In genomic region chr9:35541488-35541887, GRCm38 (mm10) we compare ENCODE assay signal across 8 mouse cellular contexts. TPM values are rescaled to one million over a fixed set of nuclear protein-coding genes. Genes with fewer than 3 reads are reported as not detected.
A peak's percentile ranks its signal among the peaks of the same experiment; 100 is the strongest.
DNase-seq lines count a peak whose midpoint lies in the region; ATAC-seq and TF ChIP-seq lines count a peak whose summit lies in the region.

No protein-coding gene starts in this region.

- H3K27ac ChIP-seq in forebrain, embryonic 13.5 days = no peak overlapping the region
- H3K27ac ChIP-seq in hindbrain, embryonic 13.5 days = no peak overlapping the region
- H3K27ac ChIP-seq in lung, embryonic 16.5 days (ENCODE audit: low read length) = no peak overlapping the region

- 6% methylated on average over 6 of the region's 6 CpGs for WGBS in forebrain, embryonic 13.5 days
- WGBS in hindbrain, embryonic 13.5 days = 9% methylated on average over 6 of the region's 6 CpGs
- 6% methylated on average over 6 of the region's 6 CpGs for WGBS in lung, embryonic 16.5 days

- H3K9me3 ChIP-seq in G1E (replicated peaks) = no peaks in the 10 kb centered on the region
- no peaks in the 10 kb centered on the region for H3K9me3 ChIP-seq in forebrain, embryonic 13.5 days (replicated peaks)
- H3K9me3 ChIP-seq in hindbrain, embryonic 13.5 days = no peaks in the 10 kb centered on the region
- no peaks in the 10 kb centered on the region for H3K9me3 ChIP-seq in lung, embryonic 16.5 days (ENCODE audit: control insufficient read depth, low read length)

- no peak overlapping the region for H3K4me2 ChIP-seq in forebrain, embryonic 13.5 days
- no peak overlapping the region for H3K4me2 ChIP-seq in hindbrain, embryonic 13.5 days
- no peak overlapping the region for H3K4me2 ChIP-seq in lung, embryonic 16.5 days (ENCODE audit: low read depth, low read length)

- H3K9ac ChIP-seq in forebrain, embryonic 13.5 days = no peak overlapping the region
- no peak overlapping the region for H3K9ac ChIP-seq in hindbrain, embryonic 13.5 days
- no peak overlapping the region for H3K9ac ChIP-seq in lung, embryonic 16.5 days (ENCODE audit: low read length)

- peaks cover 3% of the 10 kb centered on the region; the same call in 1 of the 2 replicates for H3K4me1 ChIP-seq in G1E (ENCODE audit: insufficient read depth, low read depth, low read length)
- no peaks in the 10 kb centered on the region; the same call in 1 of the 2 replicates for H3K4me1 ChIP-seq in forebrain, embryonic 13.5 days
- no peaks in the 10 kb centered on the region for H3K4me1 ChIP-seq in hindbrain, embryonic 13.5 days (replicated peaks)
- H3K4me1 ChIP-seq in lung, embryonic 16.5 days (replicated peaks; ENCODE audit: control insufficient read depth, insufficient read depth, low read length) = no peaks in the 10 kb centered on the region

- peak; percentile 28 for DNase-seq in G1E (ENCODE audit: low spot score)
- DNase-seq in c-Kit-positive CD71-positive TER-119-positive erythroid progenitor cells, embryonic 14.5 days (ENCODE audit: low spot score) = peak; percentile 61
- DNase-seq in layer of hippocampus, adult 9-11 months = peak; percentile 45
- peak; percentile 61 for DNase-seq in retina, adult 2 months (ENCODE audit: low read depth, low spot score)
- peak; percentile 58 to 73 for DNase-seq in thymus, postnatal 36 days

- H3K36me3 ChIP-seq in G1E (replicated peaks) = no peaks in the 10 kb centered on the region
- peaks cover 12% of the 10 kb centered on the region; the same call in 1 of the 2 replicates for H3K36me3 ChIP-seq in forebrain, embryonic 13.5 days (ENCODE audit: poor library complexity, severe bottlenecking)
- peaks cover 44% of the 10 kb centered on the region for H3K36me3 ChIP-seq in hindbrain, embryonic 13.5 days
- no peaks in the 10 kb centered on the region for H3K36me3 ChIP-seq in lung, embryonic 16.5 days (ENCODE audit: control insufficient read depth, insufficient read depth, low read length)

- peaks cover 18% of the 10 kb centered on the region; the same call in 1 of the 2 replicates for H3K27me3 ChIP-seq in G1E (ENCODE audit: insufficient read depth, low read length)
- no peaks in the 10 kb centered on the region for H3K27me3 ChIP-seq in forebrain, embryonic 13.5 days
- H3K27me3 ChIP-seq in hindbrain, embryonic 13.5 days = peaks cover 9% of the 10 kb centered on the region
- no peaks in the 10 kb centered on the region for H3K27me3 ChIP-seq in lung, embryonic 16.5 days (ENCODE audit: control insufficient read depth, insufficient read depth, low read depth, low read length)

- peak; percentile 46; the same call in 1 of the 2 replicates for TF ChIP-seq CTCF in G1E (IDR thresholded peaks at IDR 0.05; ENCODE audit: low read depth, low read length)

- no peak overlapping the region for H3K4me3 ChIP-seq in G1E (ENCODE audit: low read depth, low read length)
- no peak overlapping the region for H3K4me3 ChIP-seq in forebrain, embryonic 13.5 days
- no peak overlapping the region for H3K4me3 ChIP-seq in hindbrain, embryonic 13.5 days
- H3K4me3 ChIP-seq in lung, embryonic 16.5 days (ENCODE audit: low read length) = no peak overlapping the region

- peak; percentile 49; the same call in 1 of the 2 replicates for ATAC-seq in G1E (ENCODE audit: extremely low read depth, insufficient number of reproducible peaks, low FRiP score, poor library complexity, severe bottlenecking)
- peak; percentile 89 for ATAC-seq in forebrain, embryonic 13.5 days
- ATAC-seq in hindbrain, embryonic 13.5 days (ENCODE audit: low FRiP score) = peak; percentile 76
- peak; percentile 80 for ATAC-seq in lung, embryonic 16.5 days (ENCODE audit: low read depth)

RNA-seq across cellular contexts. Expression of gene Ddx25, which starts 16.8 kb away (rescaled TPM):
- total RNA-seq in G1E (2014; fragmentation: Nextera tagmentation) (not detected in 2 replicates), G1E (2017) (0.27 and 0.35 TPM in 2 replicates)
- polyA plus RNA-seq in G1E (2012) = 0.01 TPM in 1 of 2 replicates, not detected in the other
- polyA plus RNA-seq in forebrain, embryonic 13.5 days (2015; fragmentation: Nextera tagmentation; extraction: Ambion mirVana) = 13.2 and 14.9 TPM in 2 replicates
- 23.5 and 24.1 TPM in 2 replicates for polyA plus RNA-seq in hindbrain, embryonic 13.5 days (2015; fragmentation: Nextera tagmentation; extraction: Ambion mirVana)
- 0.67 and 0.77 TPM in 2 replicates for polyA plus RNA-seq in lung, embryonic 16.5 days (2015; fragmentation: Nextera tagmentation; extraction: Ambion mirVana)

RNA-seq across cellular contexts. Expression of gene Pus3, which starts 16.9 kb away (rescaled TPM):
- total RNA-seq in G1E (2014; fragmentation: Nextera tagmentation) = 57.3 and 59.2 TPM in 2 replicates
- 45.4 and 52.1 TPM in 2 replicates for total RNA-seq in G1E (2017)
- polyA plus RNA-seq in G1E (2012) = 0.95 and 1.6 TPM in 2 replicates
- 19.3 and 20.0 TPM in 2 replicates for polyA plus RNA-seq in forebrain, embryonic 13.5 days (2015; fragmentation: Nextera tagmentation; extraction: Ambion mirVana)
- 15.1 and 18.1 TPM in 2 replicates for polyA plus RNA-seq in hindbrain, embryonic 13.5 days (2015; fragmentation: Nextera tagmentation; extraction: Ambion mirVana)
- 13.9 and 14.1 TPM in 2 replicates for polyA plus RNA-seq in lung, embryonic 16.5 days (2015; fragmentation: Nextera tagmentation; extraction: Ambion mirVana)

RNA-seq across cellular contexts. Expression of gene Gm1113, which starts 23.4 kb away (rescaled TPM):
- total RNA-seq in G1E (2014; fragmentation: Nextera tagmentation) (not detected in 2 replicates), G1E (2017) (not detected in 2 replicates)
- polyA plus RNA-seq in G1E (2012) = not detected in 2 replicates
- polyA plus RNA-seq in forebrain, embryonic 13.5 days (2015; fragmentation: Nextera tagmentation; extraction: Ambion mirVana) = not detected in 2 replicates
- polyA plus RNA-seq in hindbrain, embryonic 13.5 days (2015; fragmentation: Nextera tagmentation; extraction: Ambion mirVana) = not detected in 2 replicates
- polyA plus RNA-seq in lung, embryonic 16.5 days (2015; fragmentation: Nextera tagmentation; extraction: Ambion mirVana) = not detected in 2 replicates

RNA-seq across cellular contexts. Expression of gene Pate2, which starts 28.6 kb away (rescaled TPM):
- total RNA-seq in G1E (2014; fragmentation: Nextera tagmentation) (0.75 and 1.4 TPM in 2 replicates), G1E (2017) (0.44 and 0.46 TPM in 2 replicates)
- polyA plus RNA-seq in G1E (2012) = 0.21 and 0.51 TPM in 2 replicates
- polyA plus RNA-seq in forebrain, embryonic 13.5 days (2015; fragmentation: Nextera tagmentation; extraction: Ambion mirVana) = 1.6 and 2.1 TPM in 2 replicates
- 1.5 and 2.2 TPM in 2 replicates for polyA plus RNA-seq in hindbrain, embryonic 13.5 days (2015; fragmentation: Nextera tagmentation; extraction: Ambion mirVana)
- 0.30 and 0.72 TPM in 2 replicates for polyA plus RNA-seq in lung, embryonic 16.5 days (2015; fragmentation: Nextera tagmentation; extraction: Ambion mirVana)

RNA-seq across cellular contexts. Expression of gene Hyls1, which starts 28.7 kb away (rescaled TPM):
- total RNA-seq in G1E (2014; fragmentation: Nextera tagmentation) (17.2 and 27.7 TPM in 2 replicates), G1E (2017) (18.6 and 18.9 TPM in 2 replicates)
- 2.5 and 2.7 TPM in 2 replicates for polyA plus RNA-seq in G1E (2012)
- polyA plus RNA-seq in forebrain, embryonic 13.5 days (2015; fragmentation: Nextera tagmentation; extraction: Ambion mirVana) = 29.0 and 29.7 TPM in 2 replicates
- polyA plus RNA-seq in hindbrain, embryonic 13.5 days (2015; fragmentation: Nextera tagmentation; extraction: Ambion mirVana) = 19.7 and 21.3 TPM in 2 replicates
- 24.1 and 25.1 TPM in 2 replicates for polyA plus RNA-seq in lung, embryonic 16.5 days (2015; fragmentation: Nextera tagmentation; extraction: Ambion mirVana)
